Mouse (Mus musculus): ENCODE measurements at regions not wholly inside any gene's neighbourhood (a gene's known extent, or its start where the extent isn't known, plus 50 kb on each side); places are given as distances from the start of the nearest gene placed in this dataset.
A peak's percentile ranks its signal among the peaks of the same experiment; 100 is the strongest.
"Not testable (repeated sequence)": the region's sequence is repeated elsewhere in the genome, so short reads cannot be mapped to it uniquely, and the experiment has no call there.

- no peak for ATAC-seq (ENCODE audit: low read depth)
- Histone ChIP-seq H3K36me3 (no peaks in the 10 kb centered on the region), H3K4me1 (replicated peaks) (peaks cover 4% of the 10 kb centered on the region; the same call in 1 of the 2 replicates), H3K27ac (replicated peaks) (no peak overlapping the region), H3K9me3 (no peaks in the 10 kb centered on the region), H3K4me2 (no peak overlapping the region), H3K4me3 (no peak overlapping the region), H3K27me3 (no peaks in the 10 kb centered on the region), H3K9ac (no peak overlapping the region)
- 96% methylated on average over 2 of the region's 2 CpGs for WGBS
Observed at GRCm38 (mm10) chr4:7245653-7246052, 993.2 kb downstream of the Car8 start.

- ATAC-seq (ENCODE audit: low read depth) = no peak
- Histone ChIP-seq H3K9me3 (peaks cover 28% of the 10 kb centered on the region), H3K4me2 (no peak overlapping the region), H3K9ac (no peak overlapping the region), H3K4me1 (replicated peaks) (no peaks in the 10 kb centered on the region), H3K4me3 (no peak overlapping the region), H3K36me3 (no peaks in the 10 kb centered on the region), H3K27ac (replicated peaks) (no peak overlapping the region), H3K27me3 (no peaks in the 10 kb centered on the region)
- 84% methylated on average over 3 of the region's 3 CpGs for WGBS
Observed at GRCm38 (mm10) chr4:7237848-7238247, 1001.0 kb downstream of the Car8 start.

- peaks cover 28% of the 10 kb centered on the region for H3K9me3 ChIP-seq
- WGBS = over 99% methylated on average over 6 of the region's 6 CpGs
- not testable (repeated sequence) for H3K27ac ChIP-seq (replicated peaks); H3K4me1 ChIP-seq (replicated peaks); H3K4me2 ChIP-seq; H3K4me3 ChIP-seq; H3K27me3 ChIP-seq; H3K9ac ChIP-seq; ATAC-seq (ENCODE audit: low read depth); H3K36me3 ChIP-seq
Observed at GRCm38 (mm10) chr4:7234537-7234936, 1004.3 kb downstream of the Car8 start.

GRCm38 (mm10) chr4:7228980-7229379 is 1009.9 kb downstream of the Car8 start:
- no peaks in the 10 kb centered on the region for H3K27me3 ChIP-seq
- WGBS = 72% methylated on average over 2 of the region's 2 CpGs
- no peak overlapping the region for H3K4me2 ChIP-seq
- ATAC-seq (ENCODE audit: low read depth) = no peak
- H3K9ac ChIP-seq = no peak overlapping the region
- no peaks in the 10 kb centered on the region for H3K4me1 ChIP-seq (replicated peaks)
- no peak overlapping the region for H3K4me3 ChIP-seq
- H3K9me3 ChIP-seq = peaks cover 9% of the 10 kb centered on the region
- H3K27ac ChIP-seq (replicated peaks) = no peak overlapping the region
- no peaks in the 10 kb centered on the region for H3K36me3 ChIP-seq

- no peaks in the 10 kb centered on the region for H3K36me3 ChIP-seq
- WGBS = 92% methylated on average over 3 of the region's 3 CpGs
- no peak for ATAC-seq (ENCODE audit: low read depth)
- no peak overlapping the region for H3K27ac ChIP-seq (replicated peaks)
- H3K9ac ChIP-seq = no peak overlapping the region
- H3K9me3 ChIP-seq = no peaks in the 10 kb centered on the region
- H3K4me3 ChIP-seq = no peak overlapping the region
- H3K4me2 ChIP-seq = no peak overlapping the region
- no peaks in the 10 kb centered on the region for H3K27me3 ChIP-seq
- H3K4me1 ChIP-seq (replicated peaks) = no peaks in the 10 kb centered on the region
Observed at GRCm38 (mm10) chr4:7222922-7223321, 1015.9 kb downstream of the Car8 start.

GRCm38 (mm10) chr4:7220426-7220825 is 1018.4 kb downstream of the Car8 start:
- H3K27me3 ChIP-seq = no peaks in the 10 kb centered on the region
- no peak for ATAC-seq (ENCODE audit: low read depth)
- H3K4me1 ChIP-seq (replicated peaks) = no peaks in the 10 kb centered on the region
- H3K9ac ChIP-seq = no peak overlapping the region
- H3K27ac ChIP-seq (replicated peaks) = no peak overlapping the region
- no peaks in the 10 kb centered on the region for H3K9me3 ChIP-seq
- H3K4me2 ChIP-seq = no peak overlapping the region
- H3K4me3 ChIP-seq = no peak overlapping the region
- no peaks in the 10 kb centered on the region for H3K36me3 ChIP-seq

- Histone ChIP-seq H3K36me3 (no peaks in the 10 kb centered on the region), H3K4me2 (no peak overlapping the region), H3K4me1 (replicated peaks) (no peaks in the 10 kb centered on the region), H3K27me3 (no peaks in the 10 kb centered on the region), H3K4me3 (no peak overlapping the region), H3K27ac (replicated peaks) (peak overlapping the region; percentile 38; the same call in 1 of the 2 replicates), H3K9ac (no peak overlapping the region), H3K9me3 (no peaks in the 10 kb centered on the region)
- 56% methylated on average over 5 of the region's 5 CpGs for WGBS
- ATAC-seq (ENCODE audit: low read depth) = peak; percentile 43; the same call in 1 of the 2 replicates
Observed at GRCm38 (mm10) chr4:7215048-7216030, 1023.5 kb downstream of the Car8 start.

GRCm38 (mm10) chr4:7206987-7207386 is 1031.9 kb downstream of the Car8 start:
- no peak for ATAC-seq (ENCODE audit: low read depth)
- Histone ChIP-seq H3K4me2 (no peak overlapping the region), H3K4me1 (replicated peaks) (no peaks in the 10 kb centered on the region), H3K4me3 (no peak overlapping the region), H3K27me3 (no peaks in the 10 kb centered on the region), H3K9me3 (no peaks in the 10 kb centered on the region), H3K9ac (no peak overlapping the region), H3K27ac (replicated peaks) (no peak overlapping the region), H3K36me3 (no peaks in the 10 kb centered on the region)
- WGBS = 93% methylated on average over 1 of the region's 1 CpGs

- Histone ChIP-seq H3K9me3 (no peaks in the 10 kb centered on the region), H3K4me2 (no peak overlapping the region), H3K4me3 (no peak overlapping the region), H3K4me1 (replicated peaks) (no peaks in the 10 kb centered on the region), H3K9ac (no peak overlapping the region), H3K27me3 (no peaks in the 10 kb centered on the region), H3K36me3 (no peaks in the 10 kb centered on the region), H3K27ac (replicated peaks) (no peak overlapping the region)
- 11% methylated on average over 2 of the region's 2 CpGs for WGBS
- ATAC-seq (ENCODE audit: low read depth) = no peak
Observed at GRCm38 (mm10) chr4:7201816-7202215, 1037.0 kb downstream of the Car8 start.

GRCm38 (mm10) chr4:7199941-7200340 is 1038.9 kb downstream of the Car8 start:
- H3K9ac ChIP-seq = no peak overlapping the region
- H3K4me1 ChIP-seq (replicated peaks) = no peaks in the 10 kb centered on the region
- 70% methylated on average over 2 of the region's 2 CpGs for WGBS
- no peaks in the 10 kb centered on the region for H3K9me3 ChIP-seq
- no peaks in the 10 kb centered on the region for H3K27me3 ChIP-seq
- ATAC-seq (ENCODE audit: low read depth) = no peak
- no peaks in the 10 kb centered on the region for H3K36me3 ChIP-seq
- no peak overlapping the region for H3K4me3 ChIP-seq
- no peak overlapping the region for H3K4me2 ChIP-seq
- H3K27ac ChIP-seq (replicated peaks) = no peak overlapping the region

GRCm38 (mm10) chr4:7199052-7199451 is 1039.8 kb downstream of the Car8 start:
- Histone ChIP-seq H3K9ac (no peak overlapping the region), H3K27me3 (no peaks in the 10 kb centered on the region), H3K9me3 (no peaks in the 10 kb centered on the region), H3K4me1 (replicated peaks) (no peaks in the 10 kb centered on the region), H3K36me3 (no peaks in the 10 kb centered on the region), H3K4me3 (no peak overlapping the region), H3K27ac (replicated peaks) (no peak overlapping the region), H3K4me2 (no peak overlapping the region)
- WGBS = 74% methylated on average over 2 of the region's 2 CpGs
- no peak for ATAC-seq (ENCODE audit: low read depth)

- H3K9me3 ChIP-seq = no peaks in the 10 kb centered on the region
- no peaks in the 10 kb centered on the region for H3K27me3 ChIP-seq
- ATAC-seq (ENCODE audit: low read depth) = no peak
- no peak overlapping the region for H3K4me3 ChIP-seq
- H3K9ac ChIP-seq = no peak overlapping the region
- no peaks in the 10 kb centered on the region for H3K36me3 ChIP-seq
- WGBS = 94% methylated on average over 3 of the region's 3 CpGs
- no peak overlapping the region for H3K27ac ChIP-seq (replicated peaks)
- no peaks in the 10 kb centered on the region for H3K4me1 ChIP-seq (replicated peaks)
- H3K4me2 ChIP-seq = no peak overlapping the region
Observed at GRCm38 (mm10) chr4:7196570-7196969, 1042.3 kb downstream of the Car8 start.

GRCm38 (mm10) chr4:7195619-7196018 is 1043.2 kb downstream of the Car8 start:
- Histone ChIP-seq H3K27me3 (no peaks in the 10 kb centered on the region), H3K9ac (no peak overlapping the region), H3K4me3 (no peak overlapping the region), H3K4me2 (no peak overlapping the region), H3K9me3 (no peaks in the 10 kb centered on the region), H3K27ac (replicated peaks) (no peak overlapping the region), H3K4me1 (replicated peaks) (peaks cover 4% of the 10 kb centered on the region; the same call in 1 of the 2 replicates), H3K36me3 (no peaks in the 10 kb centered on the region)
- WGBS = 83% methylated on average over 1 of the region's 1 CpGs
- no peak for ATAC-seq (ENCODE audit: low read depth)
